Mouse (Mus musculus): ENCODE data around the gene Kctd21. TPM values are rescaled to one million over a fixed set of nuclear protein-coding genes. Genes with fewer than 3 reads are reported as not detected.

The Kctd21 gene
- total RNA-seq (2014; rRNA removed) (4.0 and 6.1 TPM in 2 replicates), polyA plus RNA-seq (2015; fragmentation: Nextera tagmentation; extraction: Ambion mirVana) (3.1 TPM in 2 replicates)

GRCm38 (mm10) chr7:97331726-97332666, at the start of gene Kctd21, which contains the start of gene Usp35:
Gene Kctd21, plus strand, starts transcription at chr7:97332327.
Gene Usp35, minus strand, starts transcription at chr7:97332020.
- WGBS: under 1% methylated on average over 53 of the region's 68 CpGs
- H3K9ac ChIP-seq (replicated peaks; ENCODE audit: low read length, poor library complexity, severe bottlenecking): peak within 1 kb of the TSS; percentile 81
- H3K4me1 ChIP-seq (ENCODE audit: insufficient read depth, low read length): peaks cover 16% of the 10 kb centered on the region
- no peaks in the 10 kb centered on the region for H3K36me3 ChIP-seq (ENCODE audit: insufficient read depth, low read length)
- H3K27ac ChIP-seq (ENCODE audit: low read depth, low read length): peak within 1 kb of the TSS; percentile 60
- peak within 1 kb of the TSS; percentile 67 for H3K4me2 ChIP-seq (ENCODE audit: low read depth, low read length, poor library complexity, severe bottlenecking)
- DNase-seq (ENCODE audit: low spot score) (peak; percentile 97), ATAC-seq (ENCODE audit: low FRiP score) (peak; percentile 98)
- H3K4me3 ChIP-seq (ENCODE audit: low read depth, low read length): peak within 1 kb of the TSS; percentile 84
- TF ChIP-seq CTCF (IDR thresholded peaks at IDR 0.05): peak; percentile 57
- H3K27me3 ChIP-seq (ENCODE audit: insufficient read depth, low read length): no peaks in the 10 kb centered on the region
- H3K9me3 ChIP-seq (ENCODE audit: low read length): no peaks in the 10 kb centered on the region

GRCm38 (mm10) chr7:97296986-97297385, 35.1 kb upstream of the Kctd21 start:
- no peak for TF ChIP-seq CTCF (IDR thresholded peaks at IDR 0.05)
- Histone ChIP-seq H3K9ac (replicated peaks; ENCODE audit: low read length, poor library complexity, severe bottlenecking) (no peak overlapping the region), H3K4me2 (ENCODE audit: low read depth, low read length, poor library complexity, severe bottlenecking) (no peak overlapping the region), H3K27me3 (ENCODE audit: insufficient read depth, low read length) (no peaks in the 10 kb centered on the region), H3K36me3 (ENCODE audit: insufficient read depth, low read length) (peaks cover 15% of the 10 kb centered on the region; the same call in 1 of the 2 replicates), H3K4me1 (ENCODE audit: insufficient read depth, low read length) (no peaks in the 10 kb centered on the region), H3K4me3 (ENCODE audit: low read depth, low read length) (no peak overlapping the region), H3K9me3 (ENCODE audit: low read length) (no peaks in the 10 kb centered on the region), H3K27ac (ENCODE audit: low read depth, low read length) (no peak overlapping the region)
- ATAC-seq (ENCODE audit: low FRiP score) (no peak), DNase-seq (ENCODE audit: low spot score) (no peak)
- 46% methylated on average over 2 of the region's 2 CpGs for WGBS

GRCm38 (mm10) chr7:97297466-97297865, 34.7 kb upstream of the Kctd21 start:
- Histone ChIP-seq H3K4me2 (ENCODE audit: low read depth, low read length, poor library complexity, severe bottlenecking) (no peak overlapping the region), H3K4me3 (ENCODE audit: low read depth, low read length) (no peak overlapping the region), H3K36me3 (ENCODE audit: insufficient read depth, low read length) (peaks cover 19% of the 10 kb centered on the region), H3K9me3 (ENCODE audit: low read length) (no peaks in the 10 kb centered on the region), H3K27ac (ENCODE audit: low read depth, low read length) (no peak overlapping the region), H3K9ac (replicated peaks; ENCODE audit: low read length, poor library complexity, severe bottlenecking) (no peak overlapping the region), H3K4me1 (ENCODE audit: insufficient read depth, low read length) (no peaks in the 10 kb centered on the region), H3K27me3 (ENCODE audit: insufficient read depth, low read length) (no peaks in the 10 kb centered on the region)
- WGBS: 2% methylated on average over 2 of the region's 2 CpGs
- DNase-seq (ENCODE audit: low spot score) (peak; percentile 70), ATAC-seq (ENCODE audit: low FRiP score) (no peak)
- TF ChIP-seq CTCF (IDR thresholded peaks at IDR 0.05): peak; percentile 93

GRCm38 (mm10) chr7:97298279-97298678, 33.8 kb upstream of the Kctd21 start:
- Histone ChIP-seq H3K36me3 (ENCODE audit: insufficient read depth, low read length) (peaks cover 27% of the 10 kb centered on the region), H3K9ac (replicated peaks; ENCODE audit: low read length, poor library complexity, severe bottlenecking) (no peak overlapping the region), H3K27me3 (ENCODE audit: insufficient read depth, low read length) (no peaks in the 10 kb centered on the region), H3K9me3 (ENCODE audit: low read length) (no peaks in the 10 kb centered on the region), H3K4me2 (ENCODE audit: low read depth, low read length, poor library complexity, severe bottlenecking) (no peak overlapping the region), H3K27ac (ENCODE audit: low read depth, low read length) (no peak overlapping the region), H3K4me1 (ENCODE audit: insufficient read depth, low read length) (no peaks in the 10 kb centered on the region), H3K4me3 (ENCODE audit: low read depth, low read length) (no peak overlapping the region)
- ATAC-seq (ENCODE audit: low FRiP score) (no peak), DNase-seq (ENCODE audit: low spot score) (no peak)
- no peak for TF ChIP-seq CTCF (IDR thresholded peaks at IDR 0.05)
- 93% methylated on average over 2 of the region's 2 CpGs for WGBS

- 86% methylated on average over 6 of the region's 6 CpGs for WGBS
- no peak for TF ChIP-seq CTCF (IDR thresholded peaks at IDR 0.05)
- DNase-seq (ENCODE audit: low spot score): no peak
Observed at GRCm38 (mm10) chr7:97298943-97299342, 33.2 kb upstream of the Kctd21 start.

GRCm38 (mm10) chr7:97300914-97301313, 31.2 kb upstream of the Kctd21 start:
- Histone ChIP-seq H3K4me3 (ENCODE audit: low read depth, low read length) (no peak overlapping the region), H3K27me3 (ENCODE audit: insufficient read depth, low read length) (no peaks in the 10 kb centered on the region), H3K4me1 (ENCODE audit: insufficient read depth, low read length) (no peaks in the 10 kb centered on the region), H3K27ac (ENCODE audit: low read depth, low read length) (no peak overlapping the region), H3K36me3 (ENCODE audit: insufficient read depth, low read length) (peaks cover 51% of the 10 kb centered on the region), H3K9ac (replicated peaks; ENCODE audit: low read length, poor library complexity, severe bottlenecking) (no peak overlapping the region), H3K9me3 (ENCODE audit: low read length) (no peaks in the 10 kb centered on the region), H3K4me2 (ENCODE audit: low read depth, low read length, poor library complexity, severe bottlenecking) (no peak overlapping the region)
- ATAC-seq (ENCODE audit: low FRiP score) (no peak), DNase-seq (ENCODE audit: low spot score) (no peak)
- 91% methylated on average over 2 of the region's 2 CpGs for WGBS
- no peak for TF ChIP-seq CTCF (IDR thresholded peaks at IDR 0.05)

More at GRCm38 (mm10) chr7:97298943-97299342, 33.2 kb upstream of the Kctd21 start:
- H3K4me2 ChIP-seq (ENCODE audit: low read depth, low read length, poor library complexity, severe bottlenecking): no peak overlapping the region
- no peaks in the 10 kb centered on the region for H3K4me1 ChIP-seq (ENCODE audit: insufficient read depth, low read length)
- H3K4me3 ChIP-seq (ENCODE audit: low read depth, low read length): no peak overlapping the region
- peaks cover 33% of the 10 kb centered on the region for H3K36me3 ChIP-seq (ENCODE audit: insufficient read depth, low read length)
- no peak for ATAC-seq (ENCODE audit: low FRiP score)
- no peaks in the 10 kb centered on the region for H3K9me3 ChIP-seq (ENCODE audit: low read length)
- no peaks in the 10 kb centered on the region for H3K27me3 ChIP-seq (ENCODE audit: insufficient read depth, low read length)
- no peak overlapping the region for H3K27ac ChIP-seq (ENCODE audit: low read depth, low read length)
- H3K9ac ChIP-seq (replicated peaks; ENCODE audit: low read length, poor library complexity, severe bottlenecking): no peak overlapping the region
